Mouse (Mus musculus) thymus, postnatal 36 days (tissue): ENCODE measurements around the gene Manba.

Experiments used
- DNase-seq, 2 experiments: peaks; one replicate each; pipeline ENCODE4 v3.0.0; 2022; ENCODE audit warnings: mixed read lengths in 2 of 2

The Manba gene

GRCm38 (mm10) chr3:135585482-135585881 is 100.1 kb downstream of the Manba start:
- DNase-seq, result no peak

GRCm38 (mm10) chr3:135586060-135586459 is 100.6 kb downstream of the Manba start:
- DNase-seq, result no peak

GRCm38 (mm10) chr3:135586471-135586880 is 101.1 kb downstream of the Manba start:
- no peak for DNase-seq

- DNase-seq, result no peak
Observed at GRCm38 (mm10) chr3:135590471-135590870, 105.1 kb downstream of the Manba start.

- DNase-seq, result no peak
Observed at GRCm38 (mm10) chr3:135591376-135591775, 106.0 kb downstream of the Manba start.

GRCm38 (mm10) chr3:135592011-135592410 is 106.6 kb downstream of the Manba start:
- no peak for DNase-seq

- DNase-seq, result peak; percentile 51 to 61
Observed at GRCm38 (mm10) chr3:135594238-135594917, 109.0 kb downstream of the Manba start.

GRCm38 (mm10) chr3:135597014-135597413 is 111.6 kb downstream of the Manba start:
- no peak for DNase-seq

GRCm38 (mm10) chr3:135598355-135598754 is 112.9 kb downstream of the Manba start:
- no peak for DNase-seq

GRCm38 (mm10) chr3:135602731-135603130 is 117.3 kb downstream of the Manba start:
- no peak for DNase-seq

GRCm38 (mm10) chr3:135604626-135605417 is 119.4 kb downstream of the Manba start:
- DNase-seq, result peak in 1 of 2 experiments; percentile 54

GRCm38 (mm10) chr3:135605474-135605873 is 120.1 kb downstream of the Manba start:
- DNase-seq, result no peak

- no peak for DNase-seq
Observed at GRCm38 (mm10) chr3:135606592-135606991, 121.2 kb downstream of the Manba start.

- DNase-seq, result no peak
Observed at GRCm38 (mm10) chr3:135607021-135607420, 121.6 kb downstream of the Manba start.

- peak; percentile 45 to 56 for DNase-seq
Observed at GRCm38 (mm10) chr3:135607660-135608473, 122.5 kb downstream of the Manba start.

GRCm38 (mm10) chr3:135610221-135610620 is 124.8 kb downstream of the Manba start:
- peak in 1 of 2 experiments; percentile 38 for DNase-seq

GRCm38 (mm10) chr3:135614376-135614775 is 129.0 kb downstream of the Manba start:
- no peak for DNase-seq

- DNase-seq, result no peak
Observed at GRCm38 (mm10) chr3:135616730-135617129, 131.3 kb downstream of the Manba start.
